Mouse (Mus musculus) liver, adult 2 months (tissue): ENCODE results near the gene Taok1.

ENCODE experiments used
- CTCF ChIP-seq: fragments of 200-500 bp; IDR thresholded peaks from 2 replicates; pipeline ENCODE4 v1.5.1; 2011; ENCODE audit warnings: low read depth, low read length, control low read depth
- POLR2A ChIP-seq: fragments of 200-500 bp; IDR thresholded peaks from 2 replicates; pipeline ENCODE4 v1.6.1; 2011; ENCODE audit warnings: low read length, control low read depth; ENCODE audit not compliant: insufficient read depth; ENCODE audit errors: extremely low read depth

DNA sequence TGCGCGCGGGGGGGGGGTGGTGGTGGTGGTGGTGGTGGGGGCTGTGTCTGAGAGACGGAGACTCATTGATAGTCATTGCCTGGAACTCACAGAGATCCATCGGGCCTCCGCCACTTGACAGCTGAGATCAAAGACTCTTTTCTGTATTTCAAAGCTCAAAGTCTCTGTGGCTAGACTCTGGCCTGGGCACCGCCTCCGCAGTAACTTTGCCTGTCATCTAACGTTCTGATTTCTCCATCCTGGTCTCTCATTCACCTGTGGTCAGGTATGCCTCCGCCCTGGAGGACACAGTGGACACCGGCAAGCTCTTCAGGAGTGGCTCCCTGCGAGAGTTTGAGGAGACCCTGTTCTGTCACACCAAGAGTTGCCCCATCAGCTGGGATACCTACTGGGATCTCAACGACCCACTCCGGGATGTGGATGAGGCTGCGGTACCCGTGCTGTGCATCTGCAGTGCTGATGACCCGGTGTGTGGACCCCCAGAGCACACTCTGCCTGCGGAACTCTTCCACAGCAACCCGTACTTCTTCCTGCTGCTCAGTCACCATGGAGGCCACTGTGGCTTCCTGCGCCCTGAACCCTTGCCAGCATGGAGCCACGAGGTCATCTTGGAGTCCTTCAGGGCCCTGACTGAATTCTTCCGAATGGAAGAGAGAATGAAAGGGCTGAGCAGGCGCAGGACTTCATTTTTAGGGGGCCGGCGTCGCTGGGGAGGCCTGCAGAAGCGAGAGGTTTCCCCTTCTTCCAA, 89.4 kb downstream of the Taok1 start:
- TF ChIP-seq CTCF = no peak
- no peak for TF ChIP-seq POLR2A
